Mouse (Mus musculus) heart, postnatal 10 days (tissue): ENCODE results near the gene Hils1. TPM values are rescaled to one million over a fixed set of nuclear protein-coding genes. Genes with fewer than 3 reads are reported as not detected.

Experiments used
- total RNA-seq, 2 experiments: library from RNA; stranded (reverse); gene quantifications; 2 replicates each; pipeline ENCODE4 v1.2.3; 2021

The Hils1 gene
- total RNA-seq, 2 experiments from 2014 or later: not detected

Other genes with a start within 250 kb of the Hils1 start
- 1 to 10 TPM; 1.1 to 1.4 TPM for gene Cdc34b, start 225.8 kb upstream of the Hils1 start, total RNA-seq
- not detected for gene Tmem92, start 184.9 kb upstream of the Hils1 start, total RNA-seq
- 100 to 1,000 TPM; 869 to 988 TPM for gene Col1a1, start 31.4 kb upstream of the Hils1 start, total RNA-seq
- gene Sgca, start 8.7 kb downstream of the Hils1 start, total RNA-seq: 100 to 1,000 TPM; 123 to 128 TPM
- 10 to 100 TPM; 51.3 to 58.5 TPM for gene Ppp1r9b, start 23.4 kb downstream of the Hils1 start, total RNA-seq
- 1 to 10 TPM; 4.1 to 5.9 TPM for gene Samd14, start 42.3 kb downstream of the Hils1 start, total RNA-seq
- 100 to 1,000 TPM; 261 to 278 TPM for gene Pdk2, start 73.8 kb downstream of the Hils1 start, total RNA-seq
- gene Itga3, start 109.2 kb downstream of the Hils1 start, total RNA-seq: 10 to 100 TPM; 14.3 to 14.6 TPM
- not detected for gene Dlx3, start 152.5 kb downstream of the Hils1 start, total RNA-seq
- under 1 TPM in 1 of 2 experiments, not detected in 1; 0.12 TPM for gene Dlx4, start 178.7 kb downstream of the Hils1 start, total RNA-seq